Mouse (Mus musculus): ENCODE results near the gene Olfr671. TPM values are rescaled to one million over a fixed set of nuclear protein-coding genes. Genes with fewer than 3 reads are reported as not detected.

Olfr671 gene
- not detected in 2 replicates for polyA plus RNA-seq (2012; rRNA removed)

DNA sequence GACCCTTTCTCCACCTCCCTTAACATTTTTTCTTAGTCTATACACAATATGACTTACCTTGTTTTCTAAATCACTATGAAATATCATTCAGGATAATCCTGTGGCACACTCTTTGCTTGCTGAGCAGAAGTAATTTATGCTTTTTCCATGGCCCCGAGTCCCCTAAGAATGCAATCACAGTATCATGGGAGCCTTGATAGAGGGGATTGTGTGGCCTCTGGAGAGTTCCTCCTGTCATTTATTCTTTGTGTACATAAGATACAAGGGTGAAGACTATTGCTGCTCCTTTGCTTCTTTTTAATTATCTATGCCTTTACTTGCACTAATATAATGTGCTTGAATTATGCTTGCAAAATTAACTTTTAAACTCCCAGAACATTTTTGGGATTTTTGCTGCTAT lies at the start of gene Olfr671:
TSS of gene Olfr671 (minus strand) at position 101 of the 400 bp plus-strand sequence.

DNA sequence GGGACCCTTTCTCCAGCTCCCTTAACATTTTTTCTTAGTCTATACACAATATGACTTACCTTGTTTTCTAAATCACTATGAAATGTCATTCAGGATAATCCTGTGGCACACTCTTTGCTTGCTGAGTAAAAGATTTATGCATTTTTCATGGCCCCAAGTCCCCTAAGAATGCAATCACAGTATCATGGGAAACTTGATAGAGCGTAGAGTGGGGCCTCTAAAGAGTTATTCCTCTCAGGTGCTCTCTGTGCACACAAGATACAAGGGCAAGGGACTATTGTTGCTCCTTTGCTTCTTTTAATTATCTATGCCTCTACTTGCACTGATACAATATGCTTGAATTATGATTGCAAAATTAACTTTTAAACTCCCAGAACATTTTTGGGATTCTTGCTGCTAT lies 49.4 kb upstream of the Olfr671 start, which contains the start of gene Olfr675:
TSS of gene Olfr675 (minus strand) at position 101 of the 400 bp plus-strand sequence.

GRCm38 (mm10) chr7:105001929-105002328 lies 23.0 kb upstream of the Olfr671 start, which contains the start of gene Olfr672:
TSS of gene Olfr672 (minus strand) at chr7:105002029.

DNA sequence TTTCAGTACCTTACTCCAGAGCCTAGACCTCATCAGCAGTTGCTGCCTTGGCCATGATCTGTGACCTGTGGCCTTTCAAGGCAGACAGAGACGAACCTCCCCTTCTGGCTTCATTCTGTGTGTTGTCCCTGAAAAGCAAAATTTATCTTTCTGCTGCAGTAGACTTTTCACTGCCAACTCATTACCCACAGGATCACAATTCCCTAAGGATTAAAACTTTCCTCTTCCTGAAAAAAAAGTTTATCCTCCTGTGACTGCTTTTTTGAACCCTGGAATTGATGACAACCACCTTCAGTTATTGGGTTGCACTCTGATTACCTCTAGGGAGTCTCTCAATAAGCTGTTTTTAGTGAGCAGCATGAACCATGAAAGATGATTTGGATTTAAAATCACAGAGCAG lies 16.4 kb downstream of the Olfr671 start, which contains the start of gene Olfr670:
TSS of gene Olfr670 (minus strand) at position 101 of the 400 bp plus-strand sequence.

DNA sequence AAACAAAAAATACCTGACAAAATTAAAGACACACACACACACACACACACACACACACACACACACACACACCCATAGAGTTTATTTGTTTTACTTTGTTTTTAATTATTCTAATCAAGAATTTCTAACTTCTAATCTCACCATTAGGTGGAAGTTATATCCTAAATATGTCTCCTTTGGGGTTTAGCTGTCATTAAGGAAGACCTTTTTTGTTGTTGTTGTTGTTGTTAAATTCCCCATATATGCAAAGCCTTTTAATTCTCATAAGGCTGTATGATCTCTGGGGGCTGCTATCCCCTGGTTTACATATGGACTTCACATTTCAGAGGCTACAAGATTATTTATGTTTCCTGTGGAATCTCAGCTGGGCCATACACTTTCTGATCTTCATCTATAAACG lies 45.0 kb downstream of the Olfr671 start, which contains the start of gene Olfr669:
TSS of gene Olfr669 (plus strand) at position 301 of the 400 bp plus-strand sequence.

DNA sequence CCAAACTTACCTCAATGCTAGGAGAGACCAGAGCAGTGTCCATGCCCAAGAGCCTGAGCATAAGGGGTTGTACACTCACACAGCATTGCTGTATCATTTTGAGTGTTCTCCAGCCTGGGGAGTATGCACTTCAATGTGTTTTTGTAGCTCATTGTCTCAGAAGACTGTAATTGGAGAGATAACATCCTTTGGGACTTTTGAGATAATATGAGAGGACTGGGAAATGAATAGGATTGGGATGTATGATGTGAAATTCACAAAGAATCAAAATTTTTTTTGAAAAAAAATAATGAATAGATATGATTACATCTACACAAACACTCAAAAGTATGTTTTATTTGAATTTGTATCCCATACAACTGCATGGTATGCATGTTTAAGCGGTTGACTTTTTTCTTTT lies 51.0 kb downstream of the Olfr671 start, which contains the start of gene Olfr668:
TSS of gene Olfr668 (minus strand) at position 101 of the 400 bp plus-strand sequence.

Other genes starting within 250 kb of the Olfr671 start
- gene Usp17le, start 201.7 kb downstream of the Olfr671 start, polyA plus RNA-seq (2012; rRNA removed) = not detected in 2 replicates
- not detected in 2 replicates for gene Usp17lb, start 136.5 kb downstream of the Olfr671 start, polyA plus RNA-seq (2012; rRNA removed)
- gene Usp17la, start 122.1 kb downstream of the Olfr671 start, polyA plus RNA-seq (2012; rRNA removed) = not detected in 2 replicates
- not detected in 2 replicates for gene Olfr665, start 101.1 kb downstream of the Olfr671 start, polyA plus RNA-seq (2012; rRNA removed)
- not detected in 2 replicates for gene Olfr666, start 83.2 kb downstream of the Olfr671 start, polyA plus RNA-seq (2012; rRNA removed)
- gene Olfr667, start 57.6 kb downstream of the Olfr671 start, polyA plus RNA-seq (2012; rRNA removed) = not detected in 2 replicates
- gene Olfr668, start 51.1 kb downstream of the Olfr671 start, polyA plus RNA-seq (2012; rRNA removed) = not detected in 2 replicates
- not detected in 2 replicates for gene Olfr669, start 44.9 kb downstream of the Olfr671 start, polyA plus RNA-seq (2012; rRNA removed)
- not detected in 2 replicates for gene Olfr670, start 16.5 kb downstream of the Olfr671 start, polyA plus RNA-seq (2012; rRNA removed)
- not detected in 2 replicates for gene Olfr672, start 22.9 kb upstream of the Olfr671 start, polyA plus RNA-seq (2012; rRNA removed)
- not detected in 2 replicates for gene Olfr675, start 49.3 kb upstream of the Olfr671 start, polyA plus RNA-seq (2012; rRNA removed)
- gene Olfr676, start 53.6 kb upstream of the Olfr671 start, polyA plus RNA-seq (2012; rRNA removed) = not detected in 2 replicates
- gene Olfr677, start 72.2 kb upstream of the Olfr671 start, polyA plus RNA-seq (2012; rRNA removed) = not detected in 2 replicates
- gene Olfr678, start 85.3 kb upstream of the Olfr671 start, polyA plus RNA-seq (2012; rRNA removed) = not detected in 2 replicates
- not detected in 2 replicates for gene Olfr679, start 102.1 kb upstream of the Olfr671 start, polyA plus RNA-seq (2012; rRNA removed)
- gene Olfr680-ps1, start 113.7 kb upstream of the Olfr671 start, polyA plus RNA-seq (2012; rRNA removed) = not detected in 2 replicates
- not detected in 2 replicates for gene Olfr681, start 137.7 kb upstream of the Olfr671 start, polyA plus RNA-seq (2012; rRNA removed)
- not detected in 2 replicates for gene Olfr683, start 167.9 kb upstream of the Olfr671 start, polyA plus RNA-seq (2012; rRNA removed)
- gene Olfr684, start 184.5 kb upstream of the Olfr671 start, polyA plus RNA-seq (2012; rRNA removed) = not detected in 2 replicates
- not detected in 2 replicates for gene Olfr685, start 206.9 kb upstream of the Olfr671 start, polyA plus RNA-seq (2012; rRNA removed)
- not detected in 2 replicates for gene Olfr686, start 228.4 kb upstream of the Olfr671 start, polyA plus RNA-seq (2012; rRNA removed)

All from liver, embryonic 14 days (tissue).